Mouse (Mus musculus): ENCODE measurements around the gene Gnptg.

The Gnptg gene

DNA sequence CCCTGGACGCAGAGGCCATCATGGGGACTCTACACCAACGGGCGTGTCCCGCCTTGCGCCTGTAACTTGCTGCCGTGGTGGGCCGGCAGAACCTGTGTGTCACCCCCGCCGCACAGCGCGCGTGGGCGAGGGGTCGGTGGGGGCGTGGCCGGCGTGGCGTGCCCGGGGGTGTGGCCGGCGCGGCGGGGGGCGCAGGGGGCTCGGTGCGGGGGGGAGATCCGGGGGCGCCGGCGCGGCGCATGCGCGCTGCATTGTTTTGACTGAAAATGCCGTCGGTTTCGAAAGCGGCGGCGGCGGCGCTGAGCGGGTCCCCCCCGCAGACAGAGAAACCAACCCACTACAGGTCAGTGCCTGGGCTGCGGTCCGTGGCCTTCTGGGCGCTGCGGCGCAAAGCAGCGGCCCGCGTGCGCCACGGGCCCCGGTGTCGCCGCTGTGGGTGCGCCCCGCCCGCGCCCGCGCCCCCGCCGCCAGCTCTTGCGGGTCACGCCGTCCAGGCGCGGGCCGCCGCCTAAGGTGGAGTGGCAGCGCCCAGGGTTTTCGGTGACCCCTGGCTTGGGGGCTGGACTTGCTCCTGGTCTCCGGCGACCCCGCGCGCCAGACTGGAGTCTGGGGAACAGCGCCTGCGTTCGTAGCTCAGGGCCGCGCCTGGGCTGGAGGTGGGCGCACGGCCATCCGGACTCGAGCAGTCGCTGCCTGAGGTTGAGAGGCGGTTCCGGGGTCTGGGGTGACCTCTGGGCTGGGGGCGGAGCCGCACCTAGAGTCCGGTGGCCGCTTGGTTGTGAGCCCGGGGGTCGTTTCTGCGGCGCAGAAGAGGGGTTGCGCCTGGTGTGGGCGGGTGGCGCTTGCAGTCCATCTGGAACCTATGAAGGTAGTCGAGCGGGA is 51.5 kb downstream of the Gnptg start, which contains the start of gene Unkl:
Gene Unkl, plus strand, starts transcription at position 248 of the 882 bp plus-strand sequence.
- DNase-seq (ENCODE audit: low read depth) = peak; percentile 53

GRCm38 (mm10) chr17:25187784-25188149 is 52.2 kb downstream of the Gnptg start:
- DNase-seq (ENCODE audit: low read depth) = no peak

GRCm38 (mm10) chr17:25184961-25185360 is 55.0 kb downstream of the Gnptg start:
- no peak for DNase-seq (ENCODE audit: low read depth)

DNA sequence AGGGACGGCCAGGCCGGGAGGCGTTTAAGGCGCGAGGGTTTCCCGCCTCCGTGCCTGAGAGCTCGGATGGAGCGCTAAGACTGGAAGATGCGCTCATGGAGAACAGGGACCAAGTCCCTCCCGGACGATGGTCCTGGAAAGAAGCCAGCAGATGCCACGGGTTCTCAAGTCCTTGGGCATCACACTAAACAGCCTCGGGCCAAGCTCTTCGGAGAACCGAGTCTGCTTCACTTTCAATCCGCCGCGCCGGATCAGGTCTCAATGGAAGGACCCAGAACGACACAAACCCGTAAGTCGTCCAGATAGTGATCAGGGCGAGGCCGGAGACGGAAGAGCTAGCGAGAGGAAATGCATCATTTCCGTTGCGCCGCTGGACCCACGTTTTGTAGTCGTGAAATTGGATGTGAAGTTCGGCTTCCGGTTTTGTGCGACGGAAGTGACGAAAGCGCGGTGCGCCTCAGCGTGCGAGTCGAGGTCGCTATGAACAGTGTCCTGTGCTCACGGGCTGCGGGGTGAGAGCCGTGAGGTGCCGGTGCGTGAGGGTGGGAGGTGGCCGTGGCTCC is 55.7 kb downstream of the Gnptg start, which contains the start of gene BC003965:
Gene BC003965, plus strand, starts transcription at position 426 of the 563 bp plus-strand sequence.
- DNase-seq (ENCODE audit: low read depth) = peak; percentile 99

Measured in 416B (cell line).